Mouse (Mus musculus): ENCODE measurements at regions not wholly inside any gene's neighbourhood (a gene's known extent, or its start where the extent isn't known, plus 50 kb on each side); places are given as distances from the start of the nearest gene placed in this dataset.
A peak's percentile ranks its signal among the peaks of the same experiment; 100 is the strongest.

GRCm38 (mm10) chr5:132648751-132649150 is 105.6 kb upstream of the Auts2 start:
- Histone ChIP-seq H3K4me1 (replicated peaks; ENCODE audit: control insufficient read depth, insufficient read depth, low read length) (no peaks in the 10 kb centered on the region), H3K27ac (ENCODE audit: low read depth, low read length) (no peak overlapping the region), H3K36me3 (ENCODE audit: control insufficient read depth, insufficient read depth) (no peaks in the 10 kb centered on the region), H3K4me2 (replicated peaks; ENCODE audit: low read depth) (no peak overlapping the region), H3K4me3 (ENCODE audit: low read depth, low read length) (no peak overlapping the region), H3K9me3 (ENCODE audit: control insufficient read depth) (no peaks in the 10 kb centered on the region), H3K27me3 (replicated peaks; ENCODE audit: control insufficient read depth, insufficient read depth, low read length) (no peaks in the 10 kb centered on the region), H3K9ac (ENCODE audit: low read depth, low read length) (no peak overlapping the region)
- no peak for TF ChIP-seq CTCF (IDR thresholded peaks at IDR 0.05; ENCODE audit: low read depth)
- no peak for ATAC-seq
- 64% methylated on average over 2 of the region's 2 CpGs for WGBS

DNA sequence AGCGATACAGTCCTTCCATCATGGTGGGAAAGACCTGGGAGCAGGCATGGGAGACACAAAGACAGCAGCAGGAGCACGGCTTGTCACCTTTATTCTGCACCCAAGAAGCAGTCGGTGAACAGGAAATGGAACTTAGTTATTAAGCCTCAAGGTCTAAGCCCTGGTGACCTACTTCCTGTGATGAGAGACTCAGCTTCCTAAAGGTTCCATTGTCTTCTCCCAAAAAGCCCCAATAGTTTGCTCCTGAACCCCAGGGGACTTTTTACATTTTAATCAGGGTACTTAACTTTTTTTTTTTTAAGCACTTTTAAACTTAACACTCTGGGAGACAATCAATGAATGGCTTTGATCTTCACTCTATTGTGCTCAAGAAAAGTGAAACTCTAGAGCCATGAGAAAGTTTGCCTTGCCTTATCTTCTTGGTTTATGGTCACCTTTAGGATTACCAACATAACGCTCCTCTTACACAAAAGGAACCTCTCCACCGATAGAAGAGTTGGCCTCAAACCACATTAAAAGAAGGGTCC is 101.6 kb upstream of the Auts2 start:
- Histone ChIP-seq H3K4me2 (replicated peaks; ENCODE audit: low read depth) (no peak overlapping the region), H3K4me1 (replicated peaks; ENCODE audit: control insufficient read depth, insufficient read depth, low read length) (no peaks in the 10 kb centered on the region), H3K9me3 (ENCODE audit: control insufficient read depth) (no peaks in the 10 kb centered on the region), H3K9ac (ENCODE audit: low read depth, low read length) (no peak overlapping the region), H3K36me3 (ENCODE audit: control insufficient read depth, insufficient read depth) (no peaks in the 10 kb centered on the region), H3K27ac (ENCODE audit: low read depth, low read length) (no peak overlapping the region), H3K27me3 (replicated peaks; ENCODE audit: control insufficient read depth, insufficient read depth, low read length) (no peaks in the 10 kb centered on the region), H3K4me3 (ENCODE audit: low read depth, low read length) (no peak overlapping the region)
- WGBS, result 65% methylated on average over 5 of the region's 5 CpGs
- no peak for TF ChIP-seq CTCF (IDR thresholded peaks at IDR 0.05; ENCODE audit: low read depth)
- ATAC-seq, result no peak

GRCm38 (mm10) chr5:132643270-132643669 is 100.1 kb upstream of the Auts2 start:
- Histone ChIP-seq H3K9ac (ENCODE audit: low read depth, low read length) (no peak overlapping the region), H3K27me3 (replicated peaks; ENCODE audit: control insufficient read depth, insufficient read depth, low read length) (no peaks in the 10 kb centered on the region), H3K9me3 (ENCODE audit: control insufficient read depth) (no peaks in the 10 kb centered on the region), H3K4me1 (replicated peaks; ENCODE audit: control insufficient read depth, insufficient read depth, low read length) (no peaks in the 10 kb centered on the region), H3K36me3 (ENCODE audit: control insufficient read depth, insufficient read depth) (no peaks in the 10 kb centered on the region), H3K4me2 (replicated peaks; ENCODE audit: low read depth) (no peak overlapping the region), H3K27ac (ENCODE audit: low read depth, low read length) (no peak overlapping the region), H3K4me3 (ENCODE audit: low read depth, low read length) (no peak overlapping the region)
- 66% methylated on average over 3 of the region's 3 CpGs for WGBS
- ATAC-seq, result no peak
- no peak for TF ChIP-seq CTCF (IDR thresholded peaks at IDR 0.05; ENCODE audit: low read depth)

GRCm38 (mm10) chr5:132633198-132633884 is 90.2 kb upstream of the Auts2 start:
- Histone ChIP-seq H3K27me3 (replicated peaks; ENCODE audit: control insufficient read depth, insufficient read depth, low read length) (no peaks in the 10 kb centered on the region), H3K27ac (ENCODE audit: low read depth, low read length) (no peak overlapping the region), H3K4me3 (ENCODE audit: low read depth, low read length) (no peak overlapping the region), H3K9me3 (ENCODE audit: control insufficient read depth) (no peaks in the 10 kb centered on the region), H3K9ac (ENCODE audit: low read depth, low read length) (no peak overlapping the region), H3K4me2 (replicated peaks; ENCODE audit: low read depth) (no peak overlapping the region), H3K4me1 (replicated peaks; ENCODE audit: control insufficient read depth, insufficient read depth, low read length) (no peaks in the 10 kb centered on the region), H3K36me3 (ENCODE audit: control insufficient read depth, insufficient read depth) (no peaks in the 10 kb centered on the region)
- ATAC-seq, result no peak
- TF ChIP-seq CTCF (IDR thresholded peaks at IDR 0.05; ENCODE audit: low read depth), result no peak
- WGBS, result 51% methylated on average over 4 of the region's 5 CpGs

DNA sequence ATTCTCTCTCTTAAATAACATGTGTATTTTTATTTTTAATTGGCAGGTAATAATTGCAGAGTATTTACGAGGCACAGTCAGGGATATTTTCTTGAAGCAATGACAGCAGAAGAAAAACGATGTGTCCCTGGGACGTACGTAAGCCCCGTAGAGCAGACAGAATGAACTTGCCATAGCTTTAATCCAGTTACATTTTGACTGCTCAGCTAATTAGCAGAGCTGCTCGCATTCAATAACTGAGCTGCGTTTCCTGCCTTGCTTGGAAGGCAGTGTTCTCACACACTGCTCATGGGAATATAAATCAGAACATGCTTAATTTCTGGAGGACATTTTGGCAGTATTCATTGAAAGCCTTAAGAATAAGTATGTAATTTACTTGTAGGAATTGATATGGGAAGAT is 78.6 kb upstream of the Auts2 start:
- no peaks in the 10 kb centered on the region for H3K27me3 ChIP-seq (replicated peaks; ENCODE audit: control insufficient read depth, insufficient read depth, low read length)
- 78% methylated on average over 7 of the region's 7 CpGs for WGBS
- H3K4me1 ChIP-seq (replicated peaks; ENCODE audit: control insufficient read depth, insufficient read depth, low read length), result no peaks in the 10 kb centered on the region
- no peak overlapping the region for H3K27ac ChIP-seq (ENCODE audit: low read depth, low read length)
- H3K4me2 ChIP-seq (replicated peaks; ENCODE audit: low read depth), result no peak overlapping the region
- TF ChIP-seq CTCF (IDR thresholded peaks at IDR 0.05; ENCODE audit: low read depth), result no peak
- ATAC-seq, result no peak
- H3K9me3 ChIP-seq (ENCODE audit: control insufficient read depth), result no peaks in the 10 kb centered on the region
- H3K36me3 ChIP-seq (ENCODE audit: control insufficient read depth, insufficient read depth), result no peaks in the 10 kb centered on the region
- no peak overlapping the region for H3K4me3 ChIP-seq (ENCODE audit: low read depth, low read length)
- H3K9ac ChIP-seq (ENCODE audit: low read depth, low read length), result no peak overlapping the region

DNA sequence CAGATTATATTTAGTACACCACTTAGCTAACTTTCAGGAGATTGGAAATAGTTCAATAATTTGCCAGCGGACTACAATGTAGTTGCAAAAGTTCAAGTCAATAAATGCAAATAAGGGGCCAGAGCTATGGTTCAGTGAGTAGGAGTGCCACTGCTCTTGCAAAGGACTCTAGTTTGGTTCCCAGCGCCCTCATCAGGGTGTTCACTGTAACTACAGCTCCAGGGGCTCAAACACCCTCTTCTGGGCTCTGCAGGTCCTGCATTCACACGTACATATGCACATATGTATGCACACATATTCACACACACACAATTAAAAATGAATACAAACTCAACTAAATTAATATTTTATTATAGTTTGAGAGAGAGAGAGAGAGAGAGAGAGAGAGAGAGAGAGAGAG is 74.1 kb upstream of the Auts2 start:
- Histone ChIP-seq H3K9ac (ENCODE audit: low read depth, low read length) (no peak overlapping the region), H3K4me1 (replicated peaks; ENCODE audit: control insufficient read depth, insufficient read depth, low read length) (no peaks in the 10 kb centered on the region), H3K9me3 (ENCODE audit: control insufficient read depth) (no peaks in the 10 kb centered on the region), H3K4me2 (replicated peaks; ENCODE audit: low read depth) (no peak overlapping the region), H3K36me3 (ENCODE audit: control insufficient read depth, insufficient read depth) (no peaks in the 10 kb centered on the region), H3K27me3 (replicated peaks; ENCODE audit: control insufficient read depth, insufficient read depth, low read length) (no peaks in the 10 kb centered on the region), H3K4me3 (ENCODE audit: low read depth, low read length) (no peak overlapping the region), H3K27ac (ENCODE audit: low read depth, low read length) (no peak overlapping the region)
- TF ChIP-seq CTCF (IDR thresholded peaks at IDR 0.05; ENCODE audit: low read depth), result peak; percentile 34; the same call in 1 of the 2 replicates
- WGBS, result 64% methylated on average over 3 of the region's 3 CpGs
- ATAC-seq, result no peak
